Mouse (Mus musculus) lung, postnatal 14 days (tissue): ENCODE results near the gene Zic5.

Experiments used
- DNase-seq: peaks from one replicate; pipeline ENCODE4 v3.0.0; 2021

Zic5 gene

DNA sequence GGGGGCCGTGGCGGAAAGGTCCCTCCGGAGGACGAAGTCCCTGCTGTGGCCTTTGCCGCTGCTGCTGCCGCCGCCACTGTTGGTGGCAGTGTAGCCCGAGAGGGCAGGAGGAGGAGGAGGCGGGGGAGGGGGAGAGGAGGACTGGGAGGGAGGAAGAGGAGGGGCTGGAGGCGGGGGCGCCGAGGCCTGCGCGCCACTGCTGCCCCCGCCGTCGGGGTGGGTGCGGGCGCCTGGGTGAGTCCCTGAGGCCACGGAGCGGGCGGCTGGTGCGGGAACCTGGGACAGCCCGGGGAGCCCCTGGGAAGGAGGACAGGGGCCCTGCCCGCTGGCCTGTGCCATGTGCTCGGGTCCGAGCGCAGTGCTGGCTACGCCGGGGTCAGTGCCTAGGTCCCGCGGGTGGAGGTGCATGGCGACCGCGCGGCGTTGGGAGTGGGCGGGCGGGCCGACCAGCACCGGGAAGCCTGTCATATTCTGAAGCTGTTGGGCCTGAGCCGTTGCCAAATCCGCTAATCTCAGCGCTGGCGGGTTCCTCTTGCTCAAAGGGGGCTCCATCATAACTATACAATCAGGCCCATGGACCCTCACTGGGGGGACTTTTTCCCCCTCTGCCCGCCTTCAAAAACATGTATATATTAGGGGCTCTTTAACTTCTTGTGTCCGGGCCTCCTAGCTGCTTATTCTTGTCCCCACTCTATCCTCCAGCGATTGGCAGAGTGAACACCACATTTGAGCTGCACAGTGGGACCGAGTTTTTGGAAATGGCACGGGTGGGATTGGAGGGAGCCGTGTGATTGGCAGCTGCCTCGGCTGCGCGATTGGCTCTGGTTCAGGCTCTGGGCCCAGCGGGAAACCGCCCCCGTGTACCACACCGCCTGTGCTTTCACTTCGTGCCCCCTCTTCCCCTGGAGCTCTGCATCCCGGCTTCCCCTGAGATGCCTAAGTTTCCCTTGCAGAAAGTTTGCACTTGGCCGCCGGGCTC is at the start of gene Zic5:
Gene Zic5 (minus strand): TSS at position 915 of the 979 bp plus-strand sequence.
- no peak for DNase-seq

DNA sequence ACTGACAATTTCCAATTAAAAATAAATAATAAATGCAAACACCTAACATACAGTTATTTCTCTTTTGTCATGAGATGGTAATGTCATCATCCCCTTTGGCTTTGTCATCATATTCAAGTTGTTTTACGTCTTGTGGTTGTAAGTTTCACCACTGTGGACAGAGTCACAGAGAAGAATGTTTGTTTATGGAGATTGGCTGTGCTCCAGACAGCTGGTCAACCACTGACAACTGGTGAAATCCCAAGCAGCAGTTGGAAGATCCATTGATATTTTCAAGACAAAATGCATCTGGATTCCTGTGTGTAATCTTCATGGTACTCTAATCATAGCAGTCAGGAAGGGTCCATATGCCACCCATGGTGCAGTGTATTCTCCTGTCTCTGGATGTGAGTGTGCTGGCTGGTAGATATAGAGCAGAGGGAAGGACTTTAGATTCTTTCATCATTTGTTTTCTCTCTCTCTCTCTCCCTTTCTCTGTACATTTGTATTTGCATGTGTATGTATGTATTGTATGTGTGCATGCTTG is 48.1 kb upstream of the Zic5 start:
- DNase-seq: no peak

DNA sequence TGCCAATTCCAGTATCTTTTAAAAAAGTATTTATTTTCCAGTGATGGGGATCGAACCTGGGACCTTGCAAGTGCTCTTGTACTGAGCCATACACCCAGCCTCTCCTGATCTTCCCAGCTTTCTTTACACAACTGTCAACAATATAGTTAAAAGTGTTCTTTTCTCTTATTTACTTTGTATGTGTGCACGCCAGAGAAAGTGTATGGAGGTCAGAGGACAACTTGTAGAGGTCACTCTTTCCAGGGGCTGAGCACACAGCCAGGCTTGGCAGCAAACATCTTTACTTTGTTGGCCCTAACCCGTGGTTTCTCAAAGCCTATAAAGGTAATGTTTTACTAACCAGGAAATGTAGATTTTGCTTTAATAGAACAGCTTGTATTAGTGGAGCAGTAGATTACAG is 46.0 kb upstream of the Zic5 start:
- DNase-seq: no peak

DNA sequence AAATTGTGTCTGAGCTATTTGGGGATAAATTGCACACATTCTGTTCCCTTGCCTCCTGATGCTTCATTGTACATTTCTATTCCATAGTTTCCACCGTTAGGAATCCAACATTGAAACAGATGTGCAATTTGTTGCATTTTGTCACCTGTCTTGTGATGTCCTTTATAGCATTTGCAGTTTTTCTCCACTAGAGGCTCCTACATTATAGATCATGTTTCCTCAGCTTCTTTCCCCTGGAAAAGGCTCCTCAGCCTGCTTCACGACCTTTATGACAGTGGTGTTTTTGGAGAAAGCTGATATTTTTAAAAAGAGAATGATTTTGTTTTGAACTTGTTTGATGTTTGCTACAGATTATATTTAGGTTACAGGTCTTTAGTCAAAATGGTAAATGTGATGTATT is 43.6 kb upstream of the Zic5 start:
- no peak for DNase-seq

DNA sequence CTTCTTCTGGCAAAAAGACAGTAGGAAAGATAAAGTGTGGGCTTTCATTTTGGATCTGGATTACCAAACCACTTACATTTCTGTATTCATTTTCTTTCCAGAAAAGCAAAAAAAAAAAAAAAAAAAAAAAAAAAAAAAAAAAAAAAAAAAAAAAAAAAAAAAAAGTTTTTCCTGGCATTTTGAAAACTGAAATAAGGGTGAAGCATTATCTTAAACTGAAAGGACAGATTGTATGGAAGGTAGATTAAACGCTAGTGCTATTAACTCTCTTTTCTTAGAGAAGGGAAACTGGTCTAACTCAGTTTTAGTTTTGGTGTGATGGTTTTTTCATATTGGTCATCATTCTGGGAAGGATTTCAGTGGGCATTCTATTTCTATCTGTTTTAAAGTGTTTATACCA is 26.5 kb upstream of the Zic5 start:
- DNase-seq: no peak

DNA sequence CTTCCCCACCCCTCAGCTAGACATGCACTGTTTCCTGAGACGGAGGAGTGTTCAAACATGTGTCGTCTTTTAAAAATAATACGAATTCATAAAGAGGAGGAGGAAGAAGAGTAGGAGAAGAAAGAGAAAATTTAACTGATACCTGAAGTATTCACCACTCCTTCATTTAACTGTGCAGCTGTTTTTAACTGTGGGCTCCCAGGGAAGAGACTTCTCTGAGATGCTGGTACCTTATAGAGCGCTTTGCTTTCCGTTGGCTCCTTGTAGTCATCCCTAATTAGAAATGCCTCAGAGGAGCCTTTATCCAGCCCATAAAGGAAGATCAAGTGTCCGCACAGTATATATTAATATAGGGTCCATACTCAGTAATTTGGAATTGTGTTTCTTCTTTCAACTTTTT is 26.0 kb upstream of the Zic5 start:
- no peak for DNase-seq

DNA sequence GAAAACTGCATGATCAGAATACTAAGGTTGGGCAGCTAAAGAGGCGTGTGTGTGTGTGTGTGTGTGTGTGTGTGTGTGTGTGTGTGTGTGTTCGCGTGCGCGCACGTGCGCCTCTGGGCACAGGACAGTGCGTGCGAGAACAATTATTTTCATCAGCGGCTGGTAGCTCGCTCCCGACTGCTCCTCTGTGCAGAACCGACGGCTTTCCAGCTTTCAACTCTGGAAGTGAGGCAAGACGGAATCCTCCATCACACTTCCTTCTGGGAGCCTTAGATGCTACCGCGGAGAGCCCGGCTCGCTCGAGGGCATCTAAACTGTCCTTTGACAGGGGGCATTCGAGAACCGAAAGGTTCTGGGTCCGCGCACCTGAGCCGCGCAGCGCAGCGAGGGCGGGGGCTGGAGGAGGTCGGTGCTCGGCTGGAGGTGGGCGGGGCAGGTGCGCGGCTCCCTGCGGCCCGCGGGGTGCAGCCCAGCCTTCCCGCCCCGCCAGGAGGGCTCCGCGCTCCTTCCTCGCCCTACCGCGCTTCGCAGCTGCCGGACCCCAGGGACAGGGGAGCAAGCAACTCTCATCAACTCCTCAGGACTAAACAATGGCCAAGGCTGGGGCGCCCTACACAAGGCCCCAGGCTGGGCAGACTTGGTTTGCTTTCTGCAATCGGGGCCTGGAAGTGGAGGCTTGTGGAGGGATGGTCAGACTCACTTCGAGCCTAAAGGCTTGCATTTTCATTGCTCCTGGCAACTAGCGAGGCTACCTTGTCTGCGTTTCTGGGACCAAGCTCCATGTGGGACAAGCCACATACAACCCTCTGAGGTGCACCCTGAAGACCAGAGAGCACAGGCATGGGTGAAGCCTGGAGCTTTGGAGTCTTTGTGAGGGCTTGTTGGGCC is 25.2 kb upstream of the Zic5 start, which contains the start of gene Gm10837:
Gene Gm10837 (plus strand): TSS at position 146 of the 888 bp plus-strand sequence.
- no peak for DNase-seq

DNA sequence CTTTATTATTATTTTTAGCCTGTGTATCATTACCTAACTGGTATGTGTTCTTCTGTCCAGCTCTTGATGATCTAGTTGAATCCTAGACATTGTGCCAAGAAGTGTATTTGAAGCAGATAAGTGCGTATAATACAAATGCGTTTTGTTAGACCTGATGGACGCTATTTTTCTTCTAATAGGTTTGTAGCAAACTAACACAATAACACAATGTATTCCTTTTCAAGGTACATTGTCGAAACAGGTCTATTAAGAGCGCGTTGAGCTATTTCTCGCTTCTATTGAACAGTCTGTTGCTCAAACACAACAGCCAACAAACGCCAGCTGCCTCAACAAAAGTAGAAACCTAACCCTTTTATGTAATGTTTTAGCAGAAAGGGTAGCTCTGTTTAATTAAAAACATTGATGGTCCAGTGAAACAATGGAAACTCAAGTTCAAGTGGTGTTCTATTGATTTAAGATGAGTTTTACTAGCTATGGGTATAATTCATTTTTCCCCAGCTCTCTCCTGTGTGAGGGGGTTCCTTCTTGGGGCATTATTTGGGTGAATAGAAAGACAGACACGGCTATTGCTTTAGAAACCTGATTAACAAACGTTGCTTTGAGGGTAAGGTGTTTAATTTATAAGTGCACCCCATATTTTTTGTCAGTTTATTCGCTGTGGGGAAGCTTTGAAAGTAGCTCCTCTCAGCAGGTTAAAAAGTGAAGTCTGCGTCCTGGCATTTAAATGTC is 24.4 kb upstream of the Zic5 start:
- no peak for DNase-seq

DNA sequence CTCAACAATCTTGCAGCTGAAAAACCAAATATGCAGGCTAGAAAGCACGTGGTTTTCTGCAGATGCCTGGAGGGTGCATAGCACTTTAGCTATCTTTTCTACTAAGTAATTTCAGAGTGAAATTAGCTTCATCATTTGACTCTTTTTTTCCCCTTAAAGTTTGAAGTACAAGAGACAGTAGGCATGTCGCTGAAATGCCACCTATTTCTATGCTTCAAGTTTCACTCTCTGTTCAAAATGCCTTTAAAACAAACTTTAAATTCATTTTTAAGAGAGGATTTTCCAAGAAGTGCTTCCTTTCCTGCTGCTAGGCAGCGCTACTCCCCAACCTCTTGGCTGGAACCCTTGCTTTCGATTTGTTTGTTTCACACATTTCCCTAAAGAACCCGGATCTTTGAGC is 23.6 kb upstream of the Zic5 start:
- DNase-seq: no peak

DNA sequence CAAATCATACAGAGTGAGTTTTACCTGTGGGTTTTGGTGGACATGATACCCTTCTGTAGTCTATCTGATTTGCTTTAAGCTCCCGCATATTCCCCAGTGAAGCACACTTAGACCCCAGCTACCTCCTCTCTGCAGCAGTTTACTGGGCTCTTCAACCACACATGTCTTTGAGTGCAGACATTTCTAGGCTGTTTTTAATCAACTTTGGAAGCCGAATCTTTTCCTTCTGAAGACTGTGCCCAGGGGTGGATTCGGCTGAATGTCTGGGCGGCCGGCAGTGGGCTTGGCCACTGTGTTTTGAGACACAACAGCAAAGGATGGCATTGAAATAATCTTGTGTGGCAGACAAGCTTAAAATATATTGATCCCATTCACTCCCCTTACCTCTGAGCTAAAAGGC is 21.9 kb upstream of the Zic5 start:
- no peak for DNase-seq

DNA sequence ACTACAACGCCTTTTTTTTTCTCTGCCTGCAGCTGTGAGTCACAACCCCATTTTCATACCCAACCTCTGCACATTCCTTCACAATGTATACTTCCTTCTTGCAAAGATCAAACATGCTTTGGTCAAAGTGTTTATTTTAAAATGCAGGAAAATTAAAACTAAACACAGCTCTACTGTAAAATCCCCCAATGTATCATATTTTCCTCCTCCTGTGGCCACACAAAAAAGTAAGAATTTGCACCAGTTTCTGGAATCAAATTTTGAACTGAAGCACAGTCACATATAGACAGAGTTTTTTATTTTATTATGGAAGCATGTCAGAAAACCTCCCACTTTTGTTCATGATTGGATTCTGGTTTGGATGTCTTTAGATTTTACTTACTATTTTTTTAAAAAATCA is 21.1 kb upstream of the Zic5 start:
- no peak for DNase-seq

DNA sequence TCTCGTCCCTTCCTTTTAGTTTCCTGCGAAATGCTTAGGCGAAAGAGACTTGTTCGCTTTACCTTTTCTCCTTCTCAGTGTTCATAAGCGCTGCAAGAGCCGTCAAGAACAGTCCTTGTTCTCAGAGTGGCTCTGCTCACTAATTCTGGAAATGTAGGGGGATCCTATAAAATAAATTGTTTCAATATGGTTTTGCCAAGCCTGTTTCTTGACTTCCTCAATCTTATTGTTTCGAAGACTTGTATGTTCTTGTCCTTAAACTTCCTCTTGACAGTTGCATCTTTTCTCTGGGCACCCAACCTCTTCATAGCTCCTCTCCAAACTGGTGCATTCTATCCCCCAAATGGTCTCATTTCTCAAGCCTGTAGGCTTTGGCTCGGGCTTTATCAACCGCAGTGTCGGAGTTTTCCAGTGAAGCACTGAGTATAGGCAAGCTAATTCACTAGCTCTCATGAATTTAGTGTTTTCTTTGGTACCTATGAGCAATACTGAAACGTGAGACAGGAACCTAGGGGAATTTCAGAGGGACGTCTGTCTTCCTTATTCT is 20.2 kb upstream of the Zic5 start:
- DNase-seq: no peak

DNA sequence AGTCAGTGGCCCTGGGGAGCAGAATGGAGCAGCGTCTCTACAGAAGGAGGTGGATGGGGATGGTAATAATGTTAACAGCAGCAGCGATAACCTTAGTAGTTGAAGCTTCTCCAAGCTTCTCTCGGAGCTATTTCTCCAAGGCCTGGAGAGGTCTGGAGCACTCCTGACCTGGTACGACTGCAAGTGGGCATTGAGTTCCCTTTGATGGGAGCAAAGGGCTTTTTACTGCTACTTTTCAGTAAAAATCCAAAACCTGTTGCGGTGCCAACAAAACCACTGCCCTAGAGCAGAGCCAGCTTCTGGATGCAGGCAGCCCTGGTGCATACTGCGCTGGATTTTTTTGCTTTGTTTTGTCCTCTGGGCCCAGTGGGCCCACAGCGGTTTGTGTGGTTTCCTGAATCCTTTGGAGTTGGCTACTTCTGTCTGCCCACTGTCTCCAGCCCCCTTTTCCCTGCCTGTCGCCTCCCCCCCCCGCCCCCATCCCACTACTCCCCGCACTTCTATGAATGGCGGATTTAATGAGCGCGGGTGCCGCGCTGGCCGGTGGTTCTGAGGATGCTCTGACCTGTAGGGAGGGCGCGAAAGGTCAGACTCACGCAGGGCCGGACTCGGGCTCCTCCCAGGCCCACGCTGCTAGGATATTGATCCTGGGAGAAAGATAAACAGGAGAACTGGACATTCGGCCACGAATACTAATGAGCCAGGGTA is 19.5 kb upstream of the Zic5 start:
- DNase-seq: no peak

DNA sequence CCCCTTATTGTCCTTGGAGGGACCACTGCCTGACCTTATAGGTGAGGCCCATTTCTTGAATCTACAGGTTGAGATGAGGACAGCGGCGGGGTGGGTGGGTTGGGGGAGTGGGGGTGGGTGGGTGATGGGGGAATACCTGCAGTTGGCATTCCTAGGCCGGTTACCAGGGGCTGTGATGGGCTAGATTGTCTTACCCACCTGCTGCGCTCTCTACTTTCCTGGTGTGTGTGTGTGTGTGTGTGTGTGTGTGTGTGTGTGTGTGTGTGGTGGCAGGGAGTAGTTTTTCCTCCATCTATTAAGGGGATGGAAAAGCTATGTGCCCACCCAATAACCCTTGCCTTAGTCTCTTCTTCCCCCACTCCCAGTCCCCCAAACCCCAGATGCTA is 19.0 kb upstream of the Zic5 start:
- DNase-seq: no peak

DNA sequence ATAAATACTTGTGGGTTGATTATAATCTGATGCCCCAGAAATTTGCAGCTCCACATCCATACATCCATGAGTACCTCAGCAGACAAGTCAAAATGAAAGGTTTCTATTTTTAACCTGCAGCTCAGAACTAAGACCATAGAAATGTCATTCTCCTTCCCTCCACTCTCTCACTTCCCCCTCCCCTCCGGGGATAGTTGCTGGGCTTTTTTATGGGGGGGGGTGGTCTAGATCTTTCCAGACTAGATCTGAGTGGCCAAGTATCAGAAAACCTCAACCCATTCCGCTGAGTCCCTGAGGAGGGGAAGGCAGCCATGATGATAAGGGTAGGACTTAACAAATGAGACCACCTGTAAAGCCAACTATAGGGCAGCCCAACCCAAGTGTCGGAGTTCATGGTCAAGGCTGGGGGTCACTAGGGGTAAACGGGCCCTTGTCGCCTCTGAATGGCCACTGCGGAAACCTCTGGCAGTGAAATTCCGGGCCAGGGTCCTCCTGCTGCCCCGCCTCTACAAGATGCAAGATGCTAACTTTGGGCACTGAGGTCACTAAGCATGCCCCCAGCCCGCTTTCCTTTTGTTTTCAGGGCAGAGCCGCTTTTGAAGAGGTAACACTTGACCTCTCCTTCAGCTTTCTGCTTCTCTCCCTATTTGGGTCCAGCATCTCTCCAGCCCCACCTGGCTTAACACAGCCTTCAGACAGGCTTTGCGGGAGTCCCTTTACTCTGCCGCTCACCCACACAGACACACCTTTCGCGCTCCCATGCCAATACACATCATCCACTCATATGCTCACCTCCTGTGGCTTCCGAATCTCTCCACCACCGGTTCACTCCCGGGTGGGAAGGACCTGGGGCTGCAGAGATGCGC is 18.3 kb upstream of the Zic5 start:
- no peak for DNase-seq

DNA sequence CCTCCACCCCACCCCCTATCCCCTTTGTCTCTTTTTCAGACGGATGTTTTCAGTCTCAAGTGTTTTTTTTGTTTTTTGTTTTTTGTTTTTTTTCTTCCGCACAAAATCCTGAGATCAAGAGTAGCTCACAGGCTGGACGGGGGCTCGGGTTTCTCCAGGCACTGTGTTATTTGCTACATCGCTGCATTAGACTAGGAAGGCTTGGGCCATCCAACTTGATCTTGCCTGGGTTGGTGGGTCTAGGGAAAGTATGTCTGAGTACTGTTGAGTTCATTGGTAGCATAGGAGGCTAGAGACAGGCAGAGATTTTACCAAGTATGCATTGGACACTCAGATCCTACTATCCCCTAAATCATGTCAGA is 17.5 kb upstream of the Zic5 start:
- no peak for DNase-seq

DNA sequence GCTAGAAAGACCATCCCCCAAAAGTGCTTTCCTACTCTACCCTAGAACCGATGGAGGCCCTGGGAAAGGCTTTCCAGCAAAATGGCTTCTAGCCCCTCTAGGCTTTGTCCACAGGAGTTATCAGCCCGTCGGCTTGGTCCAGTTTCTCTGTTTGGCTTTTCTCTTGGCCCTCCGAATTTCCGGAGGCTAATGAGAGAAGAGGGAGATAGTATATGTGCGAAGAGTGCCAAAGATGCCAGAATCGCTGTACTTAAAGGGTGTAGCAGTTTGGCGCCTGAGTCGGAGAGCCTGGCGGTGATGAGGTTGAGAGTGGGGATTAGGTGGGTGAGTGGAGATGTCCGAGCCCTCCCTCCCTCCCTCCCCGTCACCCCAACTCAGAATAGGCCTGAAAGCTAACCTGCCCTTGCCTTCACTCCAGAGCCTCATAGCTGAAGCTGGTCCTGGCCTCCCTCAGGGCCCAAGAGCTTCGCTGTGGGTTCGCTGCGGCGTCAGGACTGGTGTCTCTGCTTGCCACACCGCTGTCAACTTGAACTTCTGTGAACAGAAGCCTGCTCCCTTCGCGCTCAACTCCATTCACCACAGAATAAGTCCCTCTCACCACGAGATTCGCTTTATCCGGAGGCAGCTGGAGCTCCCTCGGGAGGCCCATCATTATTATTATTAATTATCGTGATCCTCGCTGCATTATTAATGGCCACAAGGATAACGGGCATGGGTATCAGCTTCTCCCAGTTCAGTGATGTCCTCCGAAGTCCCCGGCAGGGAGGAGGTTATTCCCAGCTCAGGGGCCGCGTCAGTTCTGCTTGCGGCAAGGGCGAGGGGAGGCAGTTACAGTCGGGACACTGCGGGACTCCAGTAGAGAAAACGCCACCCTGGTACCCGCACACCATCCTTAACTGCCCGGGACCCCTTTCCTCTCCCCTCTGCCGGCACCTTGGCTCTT is 16.9 kb upstream of the Zic5 start:
- no peak for DNase-seq

DNA sequence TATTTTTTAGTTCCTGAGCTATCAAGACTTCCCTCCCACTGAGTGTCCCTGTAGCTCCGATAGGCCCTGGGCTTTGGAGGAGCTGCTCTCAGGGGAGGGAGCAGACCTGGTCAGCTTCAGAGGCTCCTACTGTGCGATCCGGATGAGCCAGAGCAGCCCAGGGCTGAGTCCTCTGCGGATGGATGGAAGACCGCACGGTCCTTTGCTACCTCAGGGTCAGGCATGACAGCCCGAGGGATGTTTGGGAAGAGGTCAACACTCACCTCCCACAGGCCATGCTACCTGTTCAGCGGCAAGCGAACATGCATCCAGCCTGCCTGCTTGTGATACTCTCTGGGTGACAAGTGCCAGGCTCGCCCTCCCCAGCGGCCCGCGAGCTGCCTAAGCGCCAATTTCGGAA is 15.7 kb upstream of the Zic5 start:
- DNase-seq: no peak

DNA sequence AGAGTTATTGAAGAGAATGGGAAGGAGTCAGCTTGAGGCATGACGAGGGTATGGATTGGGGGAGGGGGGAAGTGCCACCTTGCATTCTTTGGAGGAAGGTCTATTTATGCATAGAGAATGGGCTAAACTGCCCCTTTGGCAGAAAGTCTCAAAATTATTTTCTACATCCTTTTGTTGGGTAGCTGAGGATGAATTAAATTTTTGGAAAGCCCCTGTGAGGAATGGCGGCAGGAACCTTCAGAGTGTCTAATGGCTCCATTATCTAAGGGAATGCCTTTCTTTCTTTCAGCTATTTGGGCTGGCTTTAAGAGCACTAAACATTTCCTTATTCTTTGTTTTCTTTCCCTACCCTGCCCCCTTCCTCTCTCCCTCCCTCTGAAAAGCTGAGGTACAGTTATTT is 14.9 kb upstream of the Zic5 start:
- no peak for DNase-seq
